Mouse (Mus musculus) brown adipose tissue, adult 24 weeks (tissue): Measurements from ENCODE around the gene Tesk2. TPM values are rescaled to one million over a fixed set of nuclear protein-coding genes. Genes with fewer than 3 reads are reported as not detected.
"Not testable (repeated sequence)": the region's sequence is repeated elsewhere in the genome, so short reads cannot be mapped to it uniquely, and the experiment has no call there.

ENCODE experiments used
- H3K27ac ChIP-seq: fragments of 200-500 bp; replicated peaks from 2 replicates; pipeline ENCODE4 v1.5.1; 2012; ENCODE audit warnings: low read depth, mild to moderate bottlenecking, low read length
- H3K4me1 ChIP-seq: fragments of 200-500 bp; 2 replicates; pipeline ENCODE4 v1.6.1; 2012; ENCODE audit warnings: low read length, mixed read lengths; ENCODE audit not compliant: control insufficient read depth, insufficient read depth, insufficient read length
- H3K4me3 ChIP-seq: fragments of 200-500 bp; 2 replicates; pipeline ENCODE4 v1.5.1; 2012; ENCODE audit warnings: low read depth, mild to moderate bottlenecking, low read length, moderate library complexity; ENCODE audit not compliant: insufficient read depth
- polyA plus RNA-seq: library from polyadenylated mRNA; stranded (reverse); fragments of >200 nt; gene quantifications from 2 replicates; pipeline ENCODE4 v1.2.4, GENCODE M21; 2012; ENCODE audit not compliant: missing spikeins, insufficient read depth, insufficient read length

Tesk2 gene
- 1.7 and 6.7 TPM in 2 replicates for polyA plus RNA-seq

GRCm38 (mm10) chr4:116720343-116721097 is at the start of gene Tesk2:
TSS of gene Tesk2 (plus strand) at chr4:116720948.
- H3K4me3 ChIP-seq, result peak within 1 kb of the TSS; percentile 84
- H3K4me1 ChIP-seq, result peaks cover 2% of the 10 kb centered on the region; the same call in 1 of the 2 replicates
- no peak within 1 kb of the TSS for H3K27ac ChIP-seq

GRCm38 (mm10) chr4:116672785-116673184 is 48.0 kb upstream of the Tesk2 start:
- H3K4me3 ChIP-seq, result no peak overlapping the region

GRCm38 (mm10) chr4:116674761-116675160 is 46.0 kb upstream of the Tesk2 start:
- not testable (repeated sequence) for H3K4me3 ChIP-seq, H3K27ac ChIP-seq

More at GRCm38 (mm10) chr4:116672785-116673184, 48.0 kb upstream of the Tesk2 start:
- Histone ChIP-seq H3K4me1 (no peaks in the 10 kb centered on the region), H3K27ac (no peak overlapping the region)

GRCm38 (mm10) chr4:116676027-116676426 is 44.7 kb upstream of the Tesk2 start:
- Histone ChIP-seq H3K27ac (no peak overlapping the region), H3K4me1 (no peaks in the 10 kb centered on the region), H3K4me3 (no peak overlapping the region)

More at GRCm38 (mm10) chr4:116674761-116675160, 46.0 kb upstream of the Tesk2 start:
- H3K4me1 ChIP-seq, result not testable (repeated sequence)

- H3K4me3 ChIP-seq, result no peak overlapping the region
- H3K27ac ChIP-seq, result no peak overlapping the region
- no peaks in the 10 kb centered on the region for H3K4me1 ChIP-seq
Observed at GRCm38 (mm10) chr4:116677808-116678207, 42.9 kb upstream of the Tesk2 start.

GRCm38 (mm10) chr4:116679141-116679540 is 41.6 kb upstream of the Tesk2 start:
- no peak overlapping the region for H3K4me3 ChIP-seq
- H3K27ac ChIP-seq, result no peak overlapping the region
- no peaks in the 10 kb centered on the region for H3K4me1 ChIP-seq

GRCm38 (mm10) chr4:116680521-116680920 is 40.2 kb upstream of the Tesk2 start:
- H3K4me1 ChIP-seq, H3K4me3 ChIP-seq, H3K27ac ChIP-seq: not testable (repeated sequence)

GRCm38 (mm10) chr4:116683957-116684356 is 36.8 kb upstream of the Tesk2 start:
- Histone ChIP-seq H3K4me1 (peaks cover 5% of the 10 kb centered on the region), H3K27ac (no peak overlapping the region), H3K4me3 (no peak overlapping the region)

- peak overlapping the region; percentile 93; the same call in 1 of the 2 replicates for H3K4me3 ChIP-seq
- peak overlapping the region; percentile 90 for H3K27ac ChIP-seq
- H3K4me1 ChIP-seq, result peaks cover 5% of the 10 kb centered on the region
Observed at GRCm38 (mm10) chr4:116684665-116685064, 36.1 kb upstream of the Tesk2 start.

- Histone ChIP-seq H3K27ac (peak within 1 kb of the TSS; percentile 90), H3K4me1 (peaks cover 5% of the 10 kb centered on the region), H3K4me3 (peak within 1 kb of the TSS; percentile 93)
Observed at GRCm38 (mm10) chr4:116685402-116686061, 35.2 kb upstream of the Tesk2 start, which contains the start of gene Prdx1. TSS of gene Prdx1 (plus strand) at chr4:116685544.

- Histone ChIP-seq H3K27ac (0 out of 2 replicates have a peak overlapping the region, but pooled peaks have one; percentile 5), H3K4me3 (peak overlapping the region; percentile 93), H3K4me1 (peaks cover 5% of the 10 kb centered on the region)
Observed at GRCm38 (mm10) chr4:116687041-116687440, 33.7 kb upstream of the Tesk2 start.

GRCm38 (mm10) chr4:116689309-116689876 is 31.4 kb upstream of the Tesk2 start:
- Histone ChIP-seq H3K4me1 (peaks cover 5% of the 10 kb centered on the region), H3K27ac (no peak overlapping the region), H3K4me3 (no peak overlapping the region)

- Histone ChIP-seq H3K4me3 (no peak overlapping the region), H3K27ac (no peak overlapping the region)
Observed at GRCm38 (mm10) chr4:116692146-116692545, 28.6 kb upstream of the Tesk2 start.

GRCm38 (mm10) chr4:116693785-116694184 is 27.0 kb upstream of the Tesk2 start:
- Histone ChIP-seq H3K4me1 (no peaks in the 10 kb centered on the region), H3K27ac (no peak overlapping the region), H3K4me3 (no peak overlapping the region)

More at GRCm38 (mm10) chr4:116692146-116692545, 28.6 kb upstream of the Tesk2 start:
- H3K4me1 ChIP-seq, result no peaks in the 10 kb centered on the region

- Histone ChIP-seq H3K27ac (no peak overlapping the region), H3K4me3 (no peak overlapping the region), H3K4me1 (no peaks in the 10 kb centered on the region)
Observed at GRCm38 (mm10) chr4:116698693-116699342, 21.9 kb upstream of the Tesk2 start.
